Mouse (Mus musculus) heart, adult 2 months (tissue): ENCODE measurements around the gene Mertk. TPM values are rescaled to one million over a fixed set of nuclear protein-coding genes. Genes with fewer than 3 reads are reported as not detected.

Experiments used
- DNase-seq, 2 experiments: peaks; one replicate each; pipeline ENCODE4 v3.0.0; 2021
- H3K27ac ChIP-seq: fragments of 200-600 bp; 2 replicates; pipeline ENCODE4 v1.8.1; 2022
- H3K27me3 ChIP-seq: fragments of 200-500 bp; 2 replicates; pipeline ENCODE4 v1.6.1; 2012; ENCODE audit warnings: mild to moderate bottlenecking, low read length, inconsistent platforms, mixed read lengths; ENCODE audit not compliant: control insufficient read depth, insufficient read depth
- H3K36me3 ChIP-seq: fragments of 200-500 bp; 2 replicates; pipeline ENCODE4 v1.6.1; 2012; ENCODE audit warnings: low read length, inconsistent platforms; ENCODE audit not compliant: control insufficient read depth, insufficient read depth
- H3K4me1 ChIP-seq: fragments of 200-500 bp; 2 replicates; pipeline ENCODE4 v1.6.1; 2011; ENCODE audit warnings: low read length; ENCODE audit not compliant: control insufficient read depth, insufficient read depth
- H3K4me3 ChIP-seq: fragments of 200-600 bp; 2 replicates; pipeline ENCODE4 v1.8.1; 2022
- H3K79me2 ChIP-seq: fragments of 200-500 bp; replicated peaks from 2 replicates; pipeline ENCODE4 v1.6.1; 2012; ENCODE audit warnings: mild to moderate bottlenecking, inconsistent platforms, low read length, moderate library complexity, mixed read lengths; ENCODE audit not compliant: control insufficient read depth, insufficient read depth
- H3K9ac ChIP-seq: fragments of 200-500 bp; 2 replicates; pipeline ENCODE4 v1.6.1; 2012; ENCODE audit warnings: low read depth, mild to moderate bottlenecking, control low read depth, inconsistent platforms, low read length, mixed read lengths
- CTCF ChIP-seq: fragments of 200-600 bp; IDR thresholded peaks from 2 replicates; pipeline ENCODE4 v1.8.1; 2022; ENCODE audit warnings: antibody characterized with exemption, mild to moderate bottlenecking, moderate library complexity
- EP300 ChIP-seq: fragments of 200-500 bp; IDR thresholded peaks from 2 replicates; pipeline ENCODE4 v1.6.1; 2011; ENCODE audit warnings: low read depth, low read length, control low read depth; ENCODE audit not compliant: insufficient read depth
- POLR2A ChIP-seq: fragments of 200-500 bp; IDR thresholded peaks from 2 replicates; pipeline ENCODE4 v1.6.1; 2011; ENCODE audit warnings: mild to moderate bottlenecking, low read depth, low read length, control low read depth; ENCODE audit not compliant: insufficient read depth
- WGBS: fragments of 180-500 bp; shearing (Covaris S2); methylation state at CpG from one replicate; pipeline ENCODE4 v1.1.7; 2018; 5-methylcytosine and 5-hydroxymethylcytosine counted together
- intact Hi-C: fragments of 180-260 bp; cut with DNase I; formaldehyde crosslinking; loops from one replicate; pipeline ENCODE4 v1.15.1; 2025
- polyA plus RNA-seq: library from polyadenylated mRNA; depleted of rRNA; stranded (reverse); fragments of >200 nt; gene quantifications from 2 replicates; pipeline ENCODE4 v1.2.3, GENCODE M21; 2012
- total RNA-seq, 2 experiments: library from RNA; stranded (reverse); gene quantifications; 2 replicates each; pipeline ENCODE4 v1.2.3; 2021

The Mertk gene
- total and polyA plus RNA-seq, 3 experiments, result 2.5 to 6.5 (median 4.0) TPM

DNA sequence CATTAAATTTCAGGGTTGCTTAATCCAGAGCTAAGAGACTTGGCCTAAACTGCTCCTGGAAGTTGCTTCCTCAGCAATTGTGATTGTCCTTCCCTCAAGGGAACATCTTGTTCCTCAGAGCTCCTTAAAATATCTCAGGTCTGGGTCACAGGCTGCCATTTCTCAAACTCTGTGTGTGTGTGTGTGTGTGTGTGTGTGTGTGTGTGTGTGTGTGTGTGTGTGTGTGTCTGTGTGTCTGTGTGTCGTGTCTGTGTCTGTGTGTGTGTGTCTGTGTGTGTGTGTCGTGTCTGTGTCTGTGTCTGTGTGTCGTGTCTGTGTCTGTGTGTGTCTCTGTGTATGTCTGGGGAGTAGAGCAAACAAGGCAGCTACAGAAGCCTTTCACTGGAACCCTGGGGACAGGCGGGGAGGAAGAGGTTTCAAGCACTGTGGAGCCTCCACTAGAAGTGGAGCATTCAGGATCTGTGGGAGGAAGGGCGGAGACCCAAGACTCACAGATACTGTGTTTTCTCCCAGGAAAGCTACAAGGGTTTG lies 47.9 kb downstream of the Mertk start:
- 41% methylated on average over 5 of the region's 5 CpGs for WGBS
- TF ChIP-seq POLR2A (no peak), EP300 (0 out of 2 replicates have a peak, but pooled peaks have one; percentile 36)
- H3K4me1 ChIP-seq, result peaks cover 22% of the 10 kb centered on the region
- no peak overlapping the region; the same call in 1 of the 2 replicates for H3K4me3 ChIP-seq
- no peaks in the 10 kb centered on the region for H3K27me3 ChIP-seq
- no peaks in the 10 kb centered on the region for H3K79me2 ChIP-seq
- intact Hi-C loops, result loop anchor here (2.0 kb wide), 1 partner anchor 70 kb away; no protein-coding TSS in a partner anchor
- peak; percentile 53 to 57 for DNase-seq
- H3K9ac ChIP-seq, result peak overlapping the region; percentile 45
- H3K27ac ChIP-seq, result peak overlapping the region; percentile 91
- peaks cover 18% of the 10 kb centered on the region for H3K36me3 ChIP-seq

DNA sequence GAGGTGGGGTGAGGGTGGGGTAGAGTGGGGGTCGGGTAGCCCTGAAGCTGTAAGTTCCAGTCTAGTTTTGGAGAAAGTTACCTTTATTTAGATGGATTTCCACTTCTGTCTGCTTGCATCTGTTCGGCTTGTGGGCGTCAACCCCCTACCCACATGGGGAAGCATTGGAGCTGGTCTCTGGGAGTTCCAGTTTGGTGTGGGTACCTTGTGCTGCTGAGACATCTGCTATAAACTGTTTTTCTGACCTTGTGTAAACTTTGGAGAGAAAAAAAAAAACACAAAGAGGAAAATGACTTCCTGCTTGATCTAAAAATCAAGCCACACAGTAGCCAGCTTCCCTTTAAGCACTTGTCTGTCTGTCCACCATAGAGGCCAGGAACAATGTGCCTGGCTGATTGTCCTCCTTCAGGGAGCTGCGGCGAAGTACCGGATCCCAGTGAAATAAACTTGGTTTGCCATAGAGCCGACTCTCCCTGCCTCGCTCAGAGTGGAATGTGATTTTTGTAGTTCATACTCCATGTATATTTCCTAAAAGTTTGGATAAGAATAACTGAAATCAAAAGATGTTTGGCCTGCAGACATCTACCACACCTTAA lies 48.8 kb downstream of the Mertk start:
- peak; percentile 37 to 56 for DNase-seq
- H3K79me2 ChIP-seq, result no peaks in the 10 kb centered on the region
- H3K27me3 ChIP-seq, result no peaks in the 10 kb centered on the region
- TF ChIP-seq CTCF (no peak), POLR2A (peak; percentile 41; the same call in 1 of the 2 replicates)
- 44% methylated on average over 8 of the region's 8 CpGs for WGBS
- H3K36me3 ChIP-seq, result peaks cover 18% of the 10 kb centered on the region
- peaks cover 22% of the 10 kb centered on the region for H3K4me1 ChIP-seq
- intact Hi-C loops, result loop anchor here (2.0 kb wide), 1 partner anchor 69 kb away; no protein-coding TSS in a partner anchor
- H3K27ac ChIP-seq, result peak overlapping the region; percentile 91
- peak overlapping the region; percentile 26 for H3K4me3 ChIP-seq
- peak overlapping the region; percentile 45 for H3K9ac ChIP-seq

DNA sequence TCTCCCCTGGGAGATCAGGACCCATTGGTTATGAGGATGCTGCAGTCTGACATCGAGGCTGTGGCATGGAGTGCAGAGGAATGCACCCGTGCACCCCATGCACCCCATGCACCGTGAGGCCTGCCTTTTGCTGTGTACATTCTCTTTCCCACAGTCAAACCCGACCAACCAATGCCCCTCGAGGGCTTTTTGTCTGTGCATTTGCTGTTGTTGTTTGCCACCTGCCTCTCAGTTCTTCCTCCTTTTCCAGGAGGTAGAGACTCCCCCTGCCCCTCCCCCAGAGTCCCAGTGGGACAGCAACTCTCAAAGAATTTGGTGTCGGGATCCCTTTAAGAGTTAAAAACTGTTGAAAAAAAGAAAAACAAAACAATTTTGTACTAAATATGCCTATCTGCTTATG lies 49.4 kb downstream of the Mertk start:
- peaks cover 18% of the 10 kb centered on the region for H3K36me3 ChIP-seq
- H3K27ac ChIP-seq, result peak overlapping the region; percentile 91
- no peak overlapping the region for H3K9ac ChIP-seq
- H3K4me1 ChIP-seq, result peaks cover 24% of the 10 kb centered on the region
- no peak overlapping the region for H3K4me3 ChIP-seq
- H3K27me3 ChIP-seq, result no peaks in the 10 kb centered on the region
- no peaks in the 10 kb centered on the region for H3K79me2 ChIP-seq
- no peak for TF ChIP-seq POLR2A
- no peak for TF ChIP-seq EP300
- TF ChIP-seq CTCF, result no peak
- 60% methylated on average over 6 of the region's 6 CpGs for WGBS
- intact Hi-C loops, result no loop called here
- DNase-seq, result no peak

DNA sequence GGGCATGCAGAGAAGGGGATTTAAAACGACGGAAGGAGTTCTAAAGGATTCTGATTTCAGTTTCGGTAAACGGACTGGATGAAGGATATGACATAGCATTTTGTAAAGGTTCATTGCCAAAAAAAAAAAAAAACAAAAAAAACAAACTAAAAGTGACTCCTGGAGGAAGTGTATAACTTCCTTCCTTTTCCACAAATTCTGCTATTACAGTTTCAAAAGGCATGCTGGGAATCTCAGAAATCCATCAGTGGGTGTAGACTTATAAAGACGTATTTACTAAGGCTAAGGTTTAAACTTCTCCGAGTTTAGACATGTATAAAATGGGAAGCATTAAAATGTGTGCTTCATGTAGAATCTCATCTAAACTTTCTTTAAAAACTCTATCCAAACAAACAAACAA lies 52.3 kb downstream of the Mertk start:
- H3K9ac ChIP-seq, result no peak overlapping the region
- no peaks in the 10 kb centered on the region for H3K79me2 ChIP-seq
- H3K4me1 ChIP-seq, result peaks cover 31% of the 10 kb centered on the region
- H3K27me3 ChIP-seq, result no peaks in the 10 kb centered on the region
- intact Hi-C loops, result no loop called here
- 24% methylated on average over 6 of the region's 6 CpGs for WGBS
- H3K4me3 ChIP-seq, result no peak overlapping the region
- peak overlapping the region; percentile 80 for H3K27ac ChIP-seq
- TF ChIP-seq EP300 (no peak), POLR2A (no peak), CTCF (no peak)
- H3K36me3 ChIP-seq, result peaks cover 25% of the 10 kb centered on the region
- no peak for DNase-seq

DNA sequence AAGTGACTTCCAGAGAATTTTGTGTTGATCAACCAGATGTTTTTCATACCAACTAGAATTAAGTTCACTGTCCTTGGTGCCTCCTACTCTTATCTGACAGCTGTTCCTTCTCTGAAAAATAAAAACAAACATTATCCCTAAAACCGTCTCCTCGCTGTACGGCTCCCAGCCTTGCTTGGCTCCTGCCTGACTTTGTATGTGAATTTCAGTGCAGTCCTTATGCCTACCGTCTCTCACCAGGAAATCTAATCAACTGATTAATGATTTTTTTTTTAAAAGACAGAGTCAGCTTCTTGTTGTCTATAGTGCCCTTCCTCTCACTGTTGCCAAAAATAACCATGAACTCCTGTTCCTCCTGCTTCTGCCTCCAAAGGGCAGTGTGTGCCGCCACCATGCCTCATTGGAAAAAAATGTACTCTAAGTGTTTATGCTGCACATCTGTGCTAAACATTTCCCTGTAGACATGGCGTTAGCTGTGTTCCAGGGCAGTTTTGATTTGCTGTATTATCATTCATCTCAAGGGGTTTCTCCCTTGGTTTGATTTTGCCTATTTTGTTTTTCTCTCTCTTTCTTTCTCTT lies 54.6 kb downstream of the Mertk start:
- Histone ChIP-seq H3K4me3 (no peak overlapping the region), H3K9ac (no peak overlapping the region), H3K27me3 (no peaks in the 10 kb centered on the region), H3K79me2 (no peaks in the 10 kb centered on the region), H3K4me1 (peaks cover 19% of the 10 kb centered on the region), H3K36me3 (peaks cover 22% of the 10 kb centered on the region), H3K27ac (peak overlapping the region; percentile 50)
- DNase-seq, result peak in 1 of 2 experiments; percentile 37
- TF ChIP-seq CTCF, result no peak
- TF ChIP-seq EP300, result 0 out of 2 replicates have a peak, but pooled peaks have one; percentile 29
- no peak for TF ChIP-seq POLR2A
- intact Hi-C loops, result loop anchor here (2.0 kb wide), 1 partner anchor 55 kb away; the partner anchor contains the start of gene Mertk
- WGBS, result 17% methylated on average over 6 of the region's 6 CpGs
